Mouse (Mus musculus) liver, embryonic 14.5 days (tissue): ENCODE data around the gene Usf3.
A peak's percentile ranks its signal among the peaks of the same experiment; 100 is the strongest.

Experiments
- CTCF ChIP-seq: IDR thresholded peaks from 2 replicates; pipeline ENCODE4 v1.5.1; 2016; ENCODE audit warnings: antibody characterized with exemption, low read depth, control low read depth
- EP300 ChIP-seq: IDR thresholded peaks from 2 replicates; pipeline ENCODE4 v1.6.1; 2016; ENCODE audit warnings: antibody characterized with exemption, low read depth

- TF ChIP-seq CTCF = peak; percentile 18; the same call in 1 of the 2 replicates
- TF ChIP-seq EP300 = no peak
These were observed 23.9 kb upstream of the Usf3 start for GRCm38 (mm10) chr16:44149002-44149767.
